Mouse (Mus musculus) limb, embryonic 13.5 days (tissue): Measurements from ENCODE around the gene Nod2. TPM values are rescaled to one million over a fixed set of nuclear protein-coding genes. Genes with fewer than 3 reads are reported as not detected.

Experiments used
- ATAC-seq: fragments of 200-750 bp; cut with Nextera tagmentation; 2 replicates; pipeline ENCODE4 v1.8.0; 2017; ENCODE audit warnings: low read depth, moderate number of reproducible peaks, moderate TSS enrichment; ENCODE audit not compliant: low FRiP score
- H3K27ac ChIP-seq: fragments of 300-500 bp; sonication (generic); 2 replicates; pipeline ENCODE4 v1.5.1; 2015; ENCODE audit warnings: inconsistent platforms, mild to moderate bottlenecking, moderate library complexity
- H3K27me3 ChIP-seq: fragments of 300-500 bp; sonication (generic); 2 replicates; pipeline ENCODE4 v1.6.1; 2015; ENCODE audit warnings: mild to moderate bottlenecking, inconsistent platforms
- H3K36me3 ChIP-seq: fragments of 300-500 bp; sonication (generic); 2 replicates; pipeline ENCODE4 v1.6.1; 2015; ENCODE audit warnings: inconsistent platforms, mild to moderate bottlenecking, moderate library complexity
- H3K4me1 ChIP-seq: fragments of 300-500 bp; sonication (generic); 2 replicates; pipeline ENCODE4 v1.6.1; 2015; ENCODE audit warnings: inconsistent platforms
- H3K4me2 ChIP-seq: fragments of 300-500 bp; sonication (generic); replicated peaks from 2 replicates; pipeline ENCODE4 v1.6.1; 2015; ENCODE audit warnings: inconsistent platforms, mild to moderate bottlenecking, moderate library complexity
- H3K4me3 ChIP-seq: fragments of 300-500 bp; sonication (generic); 2 replicates; pipeline ENCODE4 v1.5.1; 2015; ENCODE audit warnings: moderate library complexity, mild to moderate bottlenecking, inconsistent platforms
- H3K9ac ChIP-seq: fragments of 300-500 bp; sonication (generic); 2 replicates; pipeline ENCODE4 v1.6.1; 2015; ENCODE audit warnings: mild to moderate bottlenecking, inconsistent platforms
- H3K9me3 ChIP-seq: fragments of 300-500 bp; sonication (generic); 2 replicates; pipeline ENCODE4 v1.6.1; 2016; ENCODE audit warnings: inconsistent platforms
- WGBS: fragments of 180-500 bp; shearing (Covaris S2); methylation state at CpG from one replicate; pipeline ENCODE4 v1.1.7; 2015; 5-methylcytosine and 5-hydroxymethylcytosine counted together
- polyA plus RNA-seq: library from polyadenylated mRNA; unstranded; fragments of >200 nt; fragmentation: Nextera tagmentation; extraction: Ambion mirVana; gene quantifications from 2 replicates; pipeline ENCODE4 v1.2.1, GENCODE M21; 2015

The Nod2 gene
- polyA plus RNA-seq, 1 experiment from 2014 or later, result 0.36 TPM

GRCm38 (mm10) chr8:88664947-88665346, 17.8 kb downstream of the Nod2 start:
- no peaks in the 10 kb centered on the region for H3K9me3 ChIP-seq
- H3K4me3 ChIP-seq, result no peak overlapping the region
- H3K9ac ChIP-seq, result no peak overlapping the region
- H3K4me2 ChIP-seq, result no peak overlapping the region
- H3K27ac ChIP-seq, result no peak overlapping the region
- H3K4me1 ChIP-seq, result peaks cover 13% of the 10 kb centered on the region
- no peak for ATAC-seq
- no peaks in the 10 kb centered on the region for H3K36me3 ChIP-seq
- 83% methylated on average over 19 of the region's 19 CpGs for WGBS
- no peaks in the 10 kb centered on the region for H3K27me3 ChIP-seq

DNA sequence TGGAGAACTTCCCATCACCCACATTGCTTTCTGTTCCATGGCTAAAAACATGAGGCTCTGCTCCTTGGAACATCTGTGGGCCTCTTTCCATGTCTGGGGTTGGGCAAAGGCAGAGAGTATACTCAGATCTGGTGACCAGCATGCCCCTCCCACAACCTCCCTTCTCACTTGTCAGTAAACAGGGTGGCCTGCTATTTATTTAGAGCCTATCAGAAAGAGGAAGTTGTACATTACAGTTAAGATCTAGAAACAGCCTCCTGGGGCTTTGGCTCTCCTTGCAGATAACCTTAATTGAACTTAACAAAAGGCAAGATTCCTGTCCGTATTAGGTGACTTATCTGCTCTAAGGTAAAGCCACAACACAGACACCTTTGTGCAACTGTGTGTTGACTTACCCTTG, 19.3 kb downstream of the Nod2 start:
- Histone ChIP-seq H3K36me3 (no peaks in the 10 kb centered on the region), H3K9me3 (no peaks in the 10 kb centered on the region), H3K4me1 (peaks cover 13% of the 10 kb centered on the region), H3K27me3 (no peaks in the 10 kb centered on the region), H3K9ac (no peak overlapping the region), H3K27ac (no peak overlapping the region), H3K4me2 (no peak overlapping the region), H3K4me3 (no peak overlapping the region)
- WGBS, result 34% methylated on average over 1 of the region's 1 CpGs
- ATAC-seq, result no peak

DNA sequence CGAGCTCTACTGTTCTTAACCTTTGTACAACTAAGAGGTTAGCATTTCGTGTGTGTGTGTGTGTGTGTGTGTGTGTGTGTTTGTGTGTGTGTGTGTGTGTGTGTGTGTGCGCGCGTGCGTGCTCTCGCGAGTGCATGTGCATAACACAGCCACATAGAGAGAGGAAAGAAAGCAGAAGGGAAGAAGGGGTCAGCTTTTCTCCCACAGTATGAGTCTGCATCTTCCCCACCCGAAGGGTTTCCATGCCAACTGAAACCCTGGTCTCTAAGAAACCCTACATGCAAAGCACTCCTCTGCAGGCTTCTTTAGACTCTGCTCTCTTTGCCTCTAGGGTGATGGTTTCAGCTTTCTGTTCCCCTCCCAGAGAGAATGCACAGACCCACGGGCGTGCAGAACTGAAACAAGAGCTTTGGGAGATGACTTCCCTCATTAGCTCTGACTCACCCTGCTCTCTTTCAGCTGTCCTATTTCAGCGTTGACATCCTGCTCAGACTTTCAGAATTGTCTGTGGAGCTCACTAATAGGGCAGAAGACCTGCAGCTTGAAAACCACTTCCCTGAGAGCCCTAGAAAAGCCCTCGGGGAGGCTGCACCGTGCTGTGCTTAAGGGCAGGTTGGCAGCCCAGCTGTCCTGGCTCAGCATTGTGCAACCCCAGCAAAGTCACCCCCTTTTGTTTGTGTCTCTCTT, 21.4 kb downstream of the Nod2 start:
- Histone ChIP-seq H3K9me3 (no peaks in the 10 kb centered on the region), H3K27me3 (no peaks in the 10 kb centered on the region), H3K27ac (no peak overlapping the region), H3K9ac (no peak overlapping the region), H3K4me2 (no peak overlapping the region), H3K4me3 (no peak overlapping the region), H3K4me1 (peaks cover 13% of the 10 kb centered on the region), H3K36me3 (no peaks in the 10 kb centered on the region)
- 69% methylated on average over 14 of the region's 14 CpGs for WGBS
- ATAC-seq, result peak; percentile 28; the same call in 1 of the 2 replicates

DNA sequence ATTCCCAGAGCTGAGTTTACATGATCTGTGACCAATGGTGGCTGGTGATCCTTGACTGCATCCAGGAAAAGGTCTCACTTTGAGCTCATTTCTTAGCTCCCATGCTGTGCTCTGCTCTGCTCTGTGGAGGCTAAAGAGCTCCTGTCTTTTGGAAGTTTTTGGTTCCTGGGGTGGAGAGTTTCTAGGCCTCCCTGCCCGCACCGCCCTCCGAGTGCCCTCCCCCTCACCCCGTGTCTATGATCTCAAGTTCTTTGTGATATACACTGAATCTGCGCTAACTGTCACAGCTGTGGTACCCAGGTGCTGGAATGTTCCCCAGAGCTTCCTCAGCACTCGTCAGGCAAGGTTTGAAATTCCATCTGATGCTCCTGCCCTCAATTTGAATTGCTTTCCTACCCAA, 23.7 kb downstream of the Nod2 start:
- Histone ChIP-seq H3K9ac (no peak overlapping the region), H3K4me3 (no peak overlapping the region), H3K4me1 (peaks cover 3% of the 10 kb centered on the region; the same call in 1 of the 2 replicates), H3K4me2 (no peak overlapping the region), H3K9me3 (no peaks in the 10 kb centered on the region), H3K27ac (no peak overlapping the region), H3K36me3 (no peaks in the 10 kb centered on the region), H3K27me3 (no peaks in the 10 kb centered on the region)
- ATAC-seq, result no peak
- WGBS, result 73% methylated on average over 6 of the region's 6 CpGs

- Histone ChIP-seq H3K9ac (no peak overlapping the region), H3K27ac (no peak overlapping the region), H3K9me3 (no peaks in the 10 kb centered on the region), H3K36me3 (no peaks in the 10 kb centered on the region), H3K4me2 (no peak overlapping the region), H3K27me3 (no peaks in the 10 kb centered on the region), H3K4me1 (peaks cover 3% of the 10 kb centered on the region; the same call in 1 of the 2 replicates), H3K4me3 (no peak overlapping the region)
- ATAC-seq, result no peak
- WGBS, result 71% methylated on average over 10 of the region's 10 CpGs
Observed at GRCm38 (mm10) chr8:88671575-88671974, 24.5 kb downstream of the Nod2 start.

DNA sequence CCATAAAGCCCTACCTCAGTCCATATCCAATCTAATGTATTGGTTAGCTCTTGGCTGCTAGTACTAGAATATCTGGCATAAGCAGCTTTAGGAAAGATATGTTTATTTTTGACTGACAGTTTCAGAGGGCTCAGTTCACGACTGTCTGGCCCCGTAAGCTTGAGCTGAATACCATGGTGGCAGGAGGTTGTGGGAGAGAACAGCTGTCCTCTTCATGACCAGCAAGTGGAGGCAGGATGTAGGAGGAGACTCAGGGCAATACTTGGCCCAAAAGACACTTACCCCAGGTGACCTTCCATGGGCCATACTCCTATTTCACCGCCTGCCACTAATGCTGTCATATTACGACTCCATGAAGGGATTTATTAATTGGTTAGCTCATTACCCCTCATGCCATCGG, 26.7 kb downstream of the Nod2 start:
- Histone ChIP-seq H3K4me3 (no peak overlapping the region), H3K27ac (no peak overlapping the region), H3K27me3 (no peaks in the 10 kb centered on the region), H3K9me3 (no peaks in the 10 kb centered on the region), H3K4me1 (no peaks in the 10 kb centered on the region), H3K36me3 (no peaks in the 10 kb centered on the region), H3K9ac (no peak overlapping the region), H3K4me2 (no peak overlapping the region)
- ATAC-seq, result no peak
- WGBS, result 63% methylated on average over 5 of the region's 5 CpGs

GRCm38 (mm10) chr8:88675372-88676165, 28.5 kb downstream of the Nod2 start:
- H3K4me2 ChIP-seq, result no peak overlapping the region
- no peak for ATAC-seq
- WGBS, result 85% methylated on average over 12 of the region's 12 CpGs

DNA sequence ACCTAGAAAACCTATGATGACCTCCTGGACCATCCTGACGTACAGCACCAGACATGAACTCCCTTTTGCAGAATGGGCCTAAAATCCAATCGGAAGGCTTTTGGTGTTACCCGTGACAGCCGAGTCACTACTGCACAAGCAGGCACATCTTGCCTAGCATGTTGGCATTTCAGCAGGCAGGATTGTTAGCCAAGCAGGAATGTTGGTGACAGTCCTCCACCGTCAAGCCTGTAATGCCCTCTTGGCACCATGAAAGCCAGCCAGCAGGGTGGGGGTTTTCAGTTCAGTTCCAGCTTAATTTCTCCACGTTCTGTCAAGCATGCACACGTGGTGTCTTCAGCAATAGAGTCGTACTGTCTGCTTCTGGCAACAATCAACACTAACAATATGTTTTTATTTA, 30.0 kb downstream of the Nod2 start:
- H3K4me3 ChIP-seq, result no peak overlapping the region
- H3K9ac ChIP-seq, result no peak overlapping the region
- WGBS, result 77% methylated on average over 8 of the region's 8 CpGs
- no peaks in the 10 kb centered on the region for H3K4me1 ChIP-seq
- H3K9me3 ChIP-seq, result no peaks in the 10 kb centered on the region
- no peak overlapping the region for H3K27ac ChIP-seq
- no peak for ATAC-seq
- no peaks in the 10 kb centered on the region for H3K36me3 ChIP-seq
- H3K4me2 ChIP-seq, result no peak overlapping the region
- no peaks in the 10 kb centered on the region for H3K27me3 ChIP-seq

More at GRCm38 (mm10) chr8:88675372-88676165, 28.5 kb downstream of the Nod2 start:
- Histone ChIP-seq H3K27me3 (no peaks in the 10 kb centered on the region), H3K4me1 (no peaks in the 10 kb centered on the region), H3K4me3 (no peak overlapping the region), H3K27ac (no peak overlapping the region), H3K9me3 (no peaks in the 10 kb centered on the region), H3K9ac (no peak overlapping the region), H3K36me3 (no peaks in the 10 kb centered on the region)

GRCm38 (mm10) chr8:88680566-88680965, 33.5 kb downstream of the Nod2 start:
- Histone ChIP-seq H3K4me3 (no peak overlapping the region), H3K9ac (no peak overlapping the region), H3K4me1 (no peaks in the 10 kb centered on the region), H3K27ac (no peak overlapping the region), H3K4me2 (no peak overlapping the region), H3K36me3 (no peaks in the 10 kb centered on the region), H3K9me3 (no peaks in the 10 kb centered on the region), H3K27me3 (no peaks in the 10 kb centered on the region)
- WGBS, result 86% methylated on average over 2 of the region's 2 CpGs
- ATAC-seq, result no peak

GRCm38 (mm10) chr8:88681046-88681445, 33.9 kb downstream of the Nod2 start:
- Histone ChIP-seq H3K36me3 (no peaks in the 10 kb centered on the region), H3K4me3 (no peak overlapping the region), H3K9ac (no peak overlapping the region), H3K4me1 (peaks cover 2% of the 10 kb centered on the region), H3K9me3 (no peaks in the 10 kb centered on the region), H3K27ac (no peak overlapping the region), H3K27me3 (no peaks in the 10 kb centered on the region), H3K4me2 (no peak overlapping the region)
- ATAC-seq, result no peak
- WGBS, result 87% methylated on average over 8 of the region's 8 CpGs

DNA sequence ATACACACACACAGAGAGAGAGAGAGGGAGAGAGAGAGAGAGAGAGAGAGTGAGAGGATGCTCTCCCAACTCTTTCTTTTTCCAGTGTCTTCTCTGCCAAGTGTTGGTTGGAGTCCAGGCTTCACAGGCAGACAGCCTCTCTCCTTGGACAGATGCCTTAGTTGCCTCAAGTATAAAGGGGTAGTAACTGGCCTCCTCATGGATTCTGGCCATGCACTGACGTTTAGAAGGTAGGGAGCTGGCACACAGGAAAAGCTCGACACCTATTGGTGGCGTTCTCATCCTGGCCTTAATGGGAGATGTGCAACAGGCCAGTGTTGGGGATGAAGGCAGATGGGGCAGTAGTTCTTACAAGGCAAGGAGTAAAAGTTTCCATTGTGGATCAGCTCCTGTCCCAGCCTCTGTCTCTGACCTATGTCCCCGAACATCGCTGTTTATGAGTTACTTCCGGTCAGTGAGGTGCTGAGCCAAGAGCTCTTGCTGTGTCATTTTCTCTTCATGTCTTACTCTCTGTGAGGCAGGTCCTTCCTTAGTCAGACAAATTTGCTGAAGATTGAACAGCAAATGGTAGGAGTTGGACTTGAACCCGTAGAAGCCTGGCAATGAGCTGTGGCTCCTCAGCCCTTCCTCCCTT, 36.7 kb downstream of the Nod2 start:
- no peaks in the 10 kb centered on the region for H3K9me3 ChIP-seq
- no peak overlapping the region for H3K4me3 ChIP-seq
- H3K27me3 ChIP-seq, result no peaks in the 10 kb centered on the region
- no peaks in the 10 kb centered on the region for H3K36me3 ChIP-seq
- no peak overlapping the region; the same call in 1 of the 2 replicates for H3K9ac ChIP-seq
- ATAC-seq, result no peak
- no peak overlapping the region for H3K27ac ChIP-seq
- no peak overlapping the region for H3K4me2 ChIP-seq
- H3K4me1 ChIP-seq, result peaks cover 11% of the 10 kb centered on the region
- WGBS, result 84% methylated on average over 7 of the region's 7 CpGs

DNA sequence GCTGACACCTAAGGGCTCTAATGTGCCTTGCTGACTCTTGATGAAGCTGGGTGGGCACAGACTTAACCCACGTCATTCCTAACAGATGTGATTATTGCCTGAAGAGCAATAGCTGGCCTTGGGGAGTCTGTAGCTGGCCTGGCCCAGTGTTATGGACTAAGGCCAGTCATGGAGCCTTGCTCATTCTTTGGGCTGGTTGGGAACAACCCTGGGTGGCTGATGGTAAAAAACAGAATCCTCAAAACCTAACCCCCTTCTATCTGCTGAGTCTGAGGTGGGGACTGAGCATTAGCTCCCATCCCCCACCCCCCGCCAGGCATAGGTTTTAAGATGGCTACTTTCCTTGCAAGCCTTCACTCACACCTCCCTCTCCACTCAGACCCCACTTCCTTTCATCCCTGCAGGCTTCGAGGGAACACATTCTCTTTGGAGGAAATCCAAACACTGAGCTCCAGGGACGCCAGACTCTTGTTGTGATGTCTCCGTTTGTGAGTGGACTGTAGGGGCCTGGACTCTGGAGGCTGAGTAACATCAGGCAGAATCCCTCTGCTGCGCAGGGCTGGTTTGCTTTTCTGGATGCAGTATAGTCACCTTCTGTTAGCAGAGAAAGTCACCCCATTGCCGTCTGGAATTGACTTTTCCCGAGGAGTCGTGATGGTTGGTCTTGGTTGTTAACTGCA, 39.3 kb downstream of the Nod2 start:
- WGBS, result 51% methylated on average over 9 of the region's 9 CpGs
- H3K9me3 ChIP-seq, result no peaks in the 10 kb centered on the region
- H3K9ac ChIP-seq, result 0 out of 2 replicates have a peak overlapping the region, but pooled peaks have one; percentile 3
- H3K4me1 ChIP-seq, result peaks cover 11% of the 10 kb centered on the region
- H3K27ac ChIP-seq, result no peak overlapping the region
- H3K4me3 ChIP-seq, result no peak overlapping the region
- no peak for ATAC-seq
- H3K36me3 ChIP-seq, result no peaks in the 10 kb centered on the region
- H3K4me2 ChIP-seq, result no peak overlapping the region
- H3K27me3 ChIP-seq, result no peaks in the 10 kb centered on the region
